Mouse (Mus musculus) lung, embryonic 16.5 days (tissue): ENCODE data around the gene Rbm47. TPM values are rescaled to one million over a fixed set of nuclear protein-coding genes. Genes with fewer than 3 reads are reported as not detected.
A peak's percentile ranks its signal among the peaks of the same experiment; 100 is the strongest.

Experiments used
- ATAC-seq: fragments of 200-750 bp; cut with Nextera tagmentation; 2 replicates; pipeline ENCODE4 v1.8.0; 2017; ENCODE audit warnings: low read depth, mild to moderate bottlenecking, moderate library complexity
- H3K27ac ChIP-seq: fragments of 300-500 bp; sonication (generic); 2 replicates; pipeline ENCODE4 v1.5.1; 2014; ENCODE audit warnings: mild to moderate bottlenecking, control low read depth, low read length
- H3K27me3 ChIP-seq: fragments of 300-500 bp; sonication (generic); 2 replicates; pipeline ENCODE4 v1.6.1; 2014; ENCODE audit warnings: low read depth, low read length, mixed read lengths; ENCODE audit not compliant: control insufficient read depth, insufficient read depth
- H3K36me3 ChIP-seq: fragments of 300-500 bp; sonication (generic); 2 replicates; pipeline ENCODE4 v1.6.1; 2014; ENCODE audit warnings: low read length; ENCODE audit not compliant: control insufficient read depth, insufficient read depth
- H3K4me1 ChIP-seq: fragments of 300-500 bp; sonication (generic); replicated peaks from 2 replicates; pipeline ENCODE4 v1.6.1; 2014; ENCODE audit warnings: low read length, mixed read lengths; ENCODE audit not compliant: control insufficient read depth, insufficient read depth
- H3K4me2 ChIP-seq: fragments of 300-500 bp; sonication (generic); 2 replicates; pipeline ENCODE4 v1.6.1; 2014; ENCODE audit warnings: low read depth, low read length, control low read depth
- H3K4me3 ChIP-seq: fragments of 300-500 bp; sonication (generic); 2 replicates; pipeline ENCODE4 v1.5.1; 2014; ENCODE audit warnings: mild to moderate bottlenecking, low read length, control low read depth
- H3K9ac ChIP-seq: fragments of 300-500 bp; sonication (generic); 2 replicates; pipeline ENCODE4 v1.6.1; 2014; ENCODE audit warnings: low read length, control low read depth
- H3K9me3 ChIP-seq: fragments of 300-500 bp; sonication (generic); 2 replicates; pipeline ENCODE4 v1.6.1; 2016; ENCODE audit warnings: low read length; ENCODE audit not compliant: control insufficient read depth
- WGBS: fragments of 180-500 bp; shearing (Covaris S2); extraction: QIAGEN DNeasy Blood & Tissue Kit; methylation state at CpG from one replicate; pipeline ENCODE4 v1.1.7; 2014; 5-methylcytosine and 5-hydroxymethylcytosine counted together
- polyA plus RNA-seq: library from polyadenylated mRNA; unstranded; fragments of >200 nt; fragmentation: Nextera tagmentation; extraction: Ambion mirVana; gene quantifications from 2 replicates; pipeline ENCODE4 v1.2.1, GENCODE M21; 2015

Rbm47 gene
- polyA plus RNA-seq, 1 experiment from 2014 or later, result 39.2 TPM

- peak; percentile 26; the same call in 1 of the 2 replicates for ATAC-seq
- WGBS, result 65% methylated on average over 19 of the region's 19 CpGs
- H3K4me2 ChIP-seq, result no peak overlapping the region
- H3K9ac ChIP-seq, result no peak overlapping the region
- H3K4me1 ChIP-seq, result peaks cover 3% of the 10 kb centered on the region
- peak overlapping the region; percentile 39; the same call in 1 of the 2 replicates for H3K27ac ChIP-seq
- H3K27me3 ChIP-seq, result no peaks in the 10 kb centered on the region
- no peaks in the 10 kb centered on the region for H3K36me3 ChIP-seq
- H3K4me3 ChIP-seq, result no peak overlapping the region
- H3K9me3 ChIP-seq, result no peaks in the 10 kb centered on the region
These were observed 110.6 kb downstream of the Rbm47 start for GRCm38 (mm10) chr5:66062046-66062929.

GRCm38 (mm10) chr5:66061667-66062045, 111.3 kb downstream of the Rbm47 start:
- Histone ChIP-seq H3K4me2 (no peak overlapping the region), H3K9ac (no peak overlapping the region), H3K27ac (no peak overlapping the region), H3K4me3 (no peak overlapping the region), H3K9me3 (no peaks in the 10 kb centered on the region), H3K27me3 (no peaks in the 10 kb centered on the region), H3K4me1 (peaks cover 3% of the 10 kb centered on the region), H3K36me3 (no peaks in the 10 kb centered on the region)
- no peak for ATAC-seq
- WGBS, result 80% methylated on average over 4 of the region's 4 CpGs

- H3K4me2 ChIP-seq, result no peak overlapping the region
- peaks cover 3% of the 10 kb centered on the region for H3K4me1 ChIP-seq
- WGBS, result 68% methylated on average over 5 of the region's 5 CpGs
- H3K9me3 ChIP-seq, result no peaks in the 10 kb centered on the region
- no peaks in the 10 kb centered on the region for H3K27me3 ChIP-seq
- no peak overlapping the region for H3K9ac ChIP-seq
- no peak overlapping the region for H3K4me3 ChIP-seq
- H3K27ac ChIP-seq, result no peak overlapping the region
- ATAC-seq, result no peak
- H3K36me3 ChIP-seq, result no peaks in the 10 kb centered on the region
These were observed 114.1 kb downstream of the Rbm47 start for GRCm38 (mm10) chr5:66058844-66059243.

GRCm38 (mm10) chr5:66056680-66057079, 116.2 kb downstream of the Rbm47 start:
- no peak overlapping the region for H3K9ac ChIP-seq
- H3K27ac ChIP-seq, result no peak overlapping the region
- H3K27me3 ChIP-seq, result no peaks in the 10 kb centered on the region
- H3K4me2 ChIP-seq, result no peak overlapping the region
- no peak overlapping the region for H3K4me3 ChIP-seq
- WGBS, result 75% methylated on average over 4 of the region's 4 CpGs
- ATAC-seq, result no peak
- no peaks in the 10 kb centered on the region for H3K9me3 ChIP-seq
- no peaks in the 10 kb centered on the region for H3K36me3 ChIP-seq
- peaks cover 2% of the 10 kb centered on the region; the same call in 1 of the 2 replicates for H3K4me1 ChIP-seq

- 52% methylated on average over 9 of the region's 9 CpGs for WGBS
- Histone ChIP-seq H3K27me3 (no peaks in the 10 kb centered on the region), H3K4me3 (no peak overlapping the region), H3K36me3 (no peaks in the 10 kb centered on the region), H3K9ac (no peak overlapping the region), H3K4me2 (no peak overlapping the region), H3K9me3 (no peaks in the 10 kb centered on the region), H3K4me1 (peaks cover 2% of the 10 kb centered on the region; the same call in 1 of the 2 replicates), H3K27ac (no peak overlapping the region)
- no peak for ATAC-seq
These were observed 118.5 kb downstream of the Rbm47 start for GRCm38 (mm10) chr5:66054394-66054793.

GRCm38 (mm10) chr5:66052777-66053548, 120.0 kb downstream of the Rbm47 start:
- no peak for ATAC-seq
- no peak overlapping the region for H3K4me2 ChIP-seq
- no peaks in the 10 kb centered on the region for H3K9me3 ChIP-seq
- H3K36me3 ChIP-seq, result no peaks in the 10 kb centered on the region
- no peaks in the 10 kb centered on the region for H3K27me3 ChIP-seq
- no peak overlapping the region for H3K4me3 ChIP-seq
- 0 out of 2 replicates have a peak overlapping the region, but pooled peaks have one; percentile 2 for H3K9ac ChIP-seq
- H3K27ac ChIP-seq, result no peak overlapping the region
- 68% methylated on average over 20 of the region's 20 CpGs for WGBS
- H3K4me1 ChIP-seq, result peaks cover 2% of the 10 kb centered on the region; the same call in 1 of the 2 replicates

- no peaks in the 10 kb centered on the region for H3K9me3 ChIP-seq
- no peak overlapping the region for H3K27ac ChIP-seq
- no peaks in the 10 kb centered on the region for H3K27me3 ChIP-seq
- WGBS, result 56% methylated on average over 5 of the region's 5 CpGs
- H3K4me3 ChIP-seq, result no peak overlapping the region
- no peak overlapping the region for H3K4me2 ChIP-seq
- H3K36me3 ChIP-seq, result no peaks in the 10 kb centered on the region
- no peak for ATAC-seq
- H3K4me1 ChIP-seq, result peaks cover 2% of the 10 kb centered on the region; the same call in 1 of the 2 replicates
- H3K9ac ChIP-seq, result no peak overlapping the region
These were observed 122.1 kb downstream of the Rbm47 start for GRCm38 (mm10) chr5:66050841-66051240.

GRCm38 (mm10) chr5:66046356-66046755, 126.6 kb downstream of the Rbm47 start:
- Histone ChIP-seq H3K4me3 (no peak overlapping the region), H3K36me3 (no peaks in the 10 kb centered on the region), H3K9me3 (no peaks in the 10 kb centered on the region), H3K4me1 (peaks cover 7% of the 10 kb centered on the region), H3K27ac (no peak overlapping the region), H3K27me3 (no peaks in the 10 kb centered on the region), H3K9ac (no peak overlapping the region), H3K4me2 (no peak overlapping the region)
- no peak for ATAC-seq
- 63% methylated on average over 3 of the region's 3 CpGs for WGBS

- Histone ChIP-seq H3K9ac (no peak overlapping the region), H3K9me3 (no peaks in the 10 kb centered on the region), H3K4me2 (no peak overlapping the region), H3K36me3 (no peaks in the 10 kb centered on the region), H3K4me1 (peaks cover 7% of the 10 kb centered on the region), H3K4me3 (no peak overlapping the region), H3K27ac (peak overlapping the region; percentile 3; the same call in 1 of the 2 replicates), H3K27me3 (no peaks in the 10 kb centered on the region)
- peak; percentile 24; the same call in 1 of the 2 replicates for ATAC-seq
- 57% methylated on average over 3 of the region's 3 CpGs for WGBS
These were observed 129.0 kb downstream of the Rbm47 start for GRCm38 (mm10) chr5:66043897-66044296.
